Mouse (Mus musculus) T-helper 1 cell (primary cell): Measurements from ENCODE around the gene Phf12.

Experiments used
- in situ Hi-C: fragments of 300-600 bp; cut with MboI, MseI; formaldehyde crosslinking; loops from one replicate; pipeline ENCODE4 v1.15.1; 2025; ENCODE audit warnings: high pct_unique_total_duplicates

Phf12 gene

GRCm38 (mm10) chr11:77982441-77982905, at the start of gene Phf12:
Gene Phf12 (plus strand): TSS chr11:77982754.
- in situ Hi-C loops: no loop called here

- in situ Hi-C loops: no loop called here
These were observed 48.4 kb upstream of the Phf12 start for GRCm38 (mm10) chr11:77934111-77934521.

GRCm38 (mm10) chr11:77934568-77935311, 47.8 kb upstream of the Phf12 start:
- in situ Hi-C loops: no loop called here

- in situ Hi-C loops: no loop called here
These were observed 45.7 kb upstream of the Phf12 start for GRCm38 (mm10) chr11:77936846-77937245.

GRCm38 (mm10) chr11:77937649-77938410, 44.7 kb upstream of the Phf12 start:
- in situ Hi-C loops: no loop called here

GRCm38 (mm10) chr11:77942230-77942629, 40.3 kb upstream of the Phf12 start:
- in situ Hi-C loops: no loop called here

- in situ Hi-C loops: no loop called here
These were observed 34.7 kb upstream of the Phf12 start for GRCm38 (mm10) chr11:77947860-77948259.

GRCm38 (mm10) chr11:77950125-77950685, 32.3 kb upstream of the Phf12 start:
- in situ Hi-C loops: no loop called here

- in situ Hi-C loops: no loop called here
These were observed 31.7 kb upstream of the Phf12 start for GRCm38 (mm10) chr11:77950797-77951228.

GRCm38 (mm10) chr11:77953671-77954070, 28.9 kb upstream of the Phf12 start:
- in situ Hi-C loops: no loop called here

- in situ Hi-C loops: loop anchor here (5.0 kb wide), 2 partner anchors 129 to 214 kb away; no protein-coding TSS in a partner anchor
These were observed 26.1 kb upstream of the Phf12 start for GRCm38 (mm10) chr11:77956428-77956827.

- in situ Hi-C loops: loop anchor here (5.0 kb wide), 2 partner anchors 131 to 216 kb away; no protein-coding TSS in a partner anchor
These were observed 24.3 kb upstream of the Phf12 start for GRCm38 (mm10) chr11:77958268-77958667.

- in situ Hi-C loops: loop anchor here (5.0 kb wide), 2 partner anchors 132 to 217 kb away; no protein-coding TSS in a partner anchor
These were observed 23.6 kb upstream of the Phf12 start for GRCm38 (mm10) chr11:77958932-77959331.

- in situ Hi-C loops: no loop called here
These were observed 22.4 kb upstream of the Phf12 start for GRCm38 (mm10) chr11:77960199-77960598.

- in situ Hi-C loops: no loop called here
These were observed 21.7 kb upstream of the Phf12 start for GRCm38 (mm10) chr11:77960898-77961297.

- in situ Hi-C loops: no loop called here
These were observed 19.6 kb upstream of the Phf12 start for GRCm38 (mm10) chr11:77962946-77963345.

- in situ Hi-C loops: no loop called here
These were observed 18.0 kb upstream of the Phf12 start for GRCm38 (mm10) chr11:77964415-77965095.

GRCm38 (mm10) chr11:77965101-77966036, 17.2 kb upstream of the Phf12 start:
- in situ Hi-C loops: no loop called here

- in situ Hi-C loops: no loop called here
These were observed 16.5 kb upstream of the Phf12 start for GRCm38 (mm10) chr11:77966037-77966391.

GRCm38 (mm10) chr11:77967114-77967513, 15.4 kb upstream of the Phf12 start:
- in situ Hi-C loops: no loop called here

GRCm38 (mm10) chr11:77968786-77969185, 13.8 kb upstream of the Phf12 start:
- in situ Hi-C loops: no loop called here
